Mouse (Mus musculus) limb, embryonic 14.5 days (tissue): ENCODE measurements around the gene Ucn2. TPM values are rescaled to one million over a fixed set of nuclear protein-coding genes. Genes with fewer than 3 reads are reported as not detected.

Source experiments
- ATAC-seq: fragments of 200-750 bp; cut with Nextera tagmentation; 2 replicates; pipeline ENCODE4 v1.8.0; 2017; ENCODE audit warnings: low read depth, moderate number of reproducible peaks, moderate TSS enrichment; ENCODE audit not compliant: low FRiP score
- DNase-seq: peaks from one replicate; pipeline ENCODE4 v3.0.0-alpha.2; 2015; ENCODE audit warnings: low spot score
- H3K27ac ChIP-seq: fragments of 300-500 bp; sonication (generic); replicated peaks from 2 replicates; pipeline ENCODE4 v1.5.1; 2014; ENCODE audit warnings: low read depth, mild to moderate bottlenecking, low read length, moderate library complexity, mixed read lengths
- H3K27me3 ChIP-seq: fragments of 300-500 bp; sonication (generic); 2 replicates; pipeline ENCODE4 v1.6.1; 2014; ENCODE audit warnings: low read length, mixed read lengths; ENCODE audit not compliant: control insufficient read depth, insufficient read depth
- H3K36me3 ChIP-seq: fragments of 300-500 bp; sonication (generic); 2 replicates; pipeline ENCODE4 v1.6.1; 2014; ENCODE audit warnings: mild to moderate bottlenecking, low read length, moderate library complexity, mixed read lengths; ENCODE audit not compliant: control insufficient read depth, insufficient read depth
- H3K4me1 ChIP-seq: fragments of 300-500 bp; sonication (generic); 2 replicates; pipeline ENCODE4 v1.6.1; 2014; ENCODE audit warnings: antibody characterized with exemption, low read length, mixed read lengths; ENCODE audit not compliant: control insufficient read depth, insufficient read depth
- H3K4me2 ChIP-seq: fragments of 300-500 bp; sonication (generic); replicated peaks from 2 replicates; pipeline ENCODE4 v1.6.1; 2014; ENCODE audit warnings: low read depth, mild to moderate bottlenecking, low read length, moderate library complexity; ENCODE audit not compliant: severe bottlenecking
- H3K4me3 ChIP-seq: fragments of 300-500 bp; sonication (generic); replicated peaks from 2 replicates; pipeline ENCODE4 v1.5.1; 2014; ENCODE audit warnings: low read length
- H3K9ac ChIP-seq: fragments of 300-500 bp; sonication (generic); 2 replicates; pipeline ENCODE4 v1.6.1; 2014; ENCODE audit warnings: mild to moderate bottlenecking, low read depth, low read length, moderate library complexity; ENCODE audit not compliant: severe bottlenecking
- H3K9me3 ChIP-seq: fragments of 300-500 bp; sonication (generic); 2 replicates; pipeline ENCODE4 v1.6.1; 2016; ENCODE audit warnings: low read length; ENCODE audit not compliant: control insufficient read depth
- POLR2A ChIP-seq: fragments of 200-500 bp; IDR thresholded peaks from 2 replicates; pipeline ENCODE4 v1.8.0; 2012; ENCODE audit warnings: inconsistent platforms, mild to moderate bottlenecking, moderate library complexity, borderline replicate concordance; ENCODE audit not compliant: insufficient read depth, insufficient read length; ENCODE audit errors: extremely low read depth
- WGBS: fragments of 180-500 bp; shearing (Covaris S2); extraction: QIAGEN DNeasy Blood & Tissue Kit; methylation state at CpG from one replicate; pipeline ENCODE4 v1.1.7; 2014; 5-methylcytosine and 5-hydroxymethylcytosine counted together
- polyA plus RNA-seq, 2 experiments: library from polyadenylated mRNA; depleted of rRNA in 1 of 2; stranded (reverse) in 1 of 2; unstranded in 1 of 2; fragments of >200 nt; fragmentation: Nextera tagmentation in 1 of 2; extraction: Ambion mirVana in 1 of 2; gene quantifications; 2 replicates each; pipeline versions ENCODE4 v1.2.1 to v1.2.3; 2012 to 2014

The Ucn2 gene
- 6.2 and 6.5 TPM in 2 replicates for polyA plus RNA-seq (2012; rRNA removed)
- 1.0 and 1.5 TPM in 2 replicates for polyA plus RNA-seq (2014; fragmentation: Nextera tagmentation; extraction: Ambion mirVana)

DNA sequence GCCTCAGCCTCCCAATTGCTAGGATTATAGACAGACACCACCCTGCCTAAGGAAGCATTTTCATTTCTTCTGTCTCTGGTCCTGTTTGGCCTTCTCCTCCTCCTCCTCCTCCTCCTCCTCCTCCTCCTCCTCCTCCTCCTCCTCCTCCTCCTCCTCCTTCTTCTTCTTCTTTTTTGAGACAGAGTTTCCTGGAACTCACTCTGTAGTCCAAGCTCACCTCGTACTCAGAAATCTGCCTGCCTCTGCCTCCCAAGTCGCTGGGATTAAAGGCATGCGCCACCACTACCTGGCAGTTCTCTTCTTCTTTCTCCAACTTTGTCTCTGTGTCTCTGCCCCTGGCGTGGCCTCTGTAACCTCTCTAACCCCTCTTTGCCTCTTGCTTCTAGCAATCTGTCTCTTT, at the start of gene Ucn2:
Gene Ucn2, plus strand, starts transcription at position 301 of the 400 bp plus-strand sequence.
- Histone ChIP-seq H3K9ac (no peak within 1 kb of the TSS), H3K36me3 (no peaks in the 10 kb centered on the region), H3K27me3 (no peaks in the 10 kb centered on the region), H3K27ac (no peak within 1 kb of the TSS), H3K9me3 (no peaks in the 10 kb centered on the region), H3K4me1 (peaks cover 13% of the 10 kb centered on the region), H3K4me2 (no peak within 1 kb of the TSS), H3K4me3 (no peak within 1 kb of the TSS)
- ATAC-seq (no peak), DNase-seq (no peak)
- TF ChIP-seq POLR2A, result no peak
- 77% methylated on average over 4 of the region's 4 CpGs for WGBS

- WGBS, result 2% methylated on average over 53 of the region's 58 CpGs
- DNase-seq, result peak; percentile 96
Observed at GRCm38 (mm10) chr9:108936418-108937364, 49.1 kb upstream of the Ucn2 start, which contains the start of gene Uqcrc1. Gene Uqcrc1, plus strand, starts transcription at chr9:108936633.

GRCm38 (mm10) chr9:108945111-108945510, 40.7 kb upstream of the Ucn2 start:
- no peak overlapping the region for H3K9ac ChIP-seq
- no peak overlapping the region for H3K4me3 ChIP-seq
- no peak for DNase-seq
- 83% methylated on average over 9 of the region's 9 CpGs for WGBS
- no peaks in the 10 kb centered on the region for H3K27me3 ChIP-seq
- H3K9me3 ChIP-seq, result no peaks in the 10 kb centered on the region
- no peak overlapping the region for H3K4me2 ChIP-seq
- peaks cover 93% of the 10 kb centered on the region for H3K36me3 ChIP-seq
- H3K4me1 ChIP-seq, result peaks cover 22% of the 10 kb centered on the region
- TF ChIP-seq POLR2A, result no peak
- H3K27ac ChIP-seq, result no peak overlapping the region
- no peak for ATAC-seq

More at GRCm38 (mm10) chr9:108936418-108937364, 49.1 kb upstream of the Ucn2 start, which contains the start of gene Uqcrc1:
- Histone ChIP-seq H3K27me3 (no peaks in the 10 kb centered on the region), H3K9ac (peak within 1 kb of the TSS; percentile 96), H3K27ac (peak within 1 kb of the TSS; percentile 68; the same call in 1 of the 2 replicates), H3K4me1 (peaks cover 5% of the 10 kb centered on the region; the same call in 1 of the 2 replicates), H3K4me2 (peak within 1 kb of the TSS; percentile 71), H3K9me3 (no peaks in the 10 kb centered on the region), H3K4me3 (peak within 1 kb of the TSS; percentile 95), H3K36me3 (peaks cover 35% of the 10 kb centered on the region)
- peak; percentile 91 for ATAC-seq
- peak; percentile 75; the same call in 1 of the 2 replicates for TF ChIP-seq POLR2A

DNA sequence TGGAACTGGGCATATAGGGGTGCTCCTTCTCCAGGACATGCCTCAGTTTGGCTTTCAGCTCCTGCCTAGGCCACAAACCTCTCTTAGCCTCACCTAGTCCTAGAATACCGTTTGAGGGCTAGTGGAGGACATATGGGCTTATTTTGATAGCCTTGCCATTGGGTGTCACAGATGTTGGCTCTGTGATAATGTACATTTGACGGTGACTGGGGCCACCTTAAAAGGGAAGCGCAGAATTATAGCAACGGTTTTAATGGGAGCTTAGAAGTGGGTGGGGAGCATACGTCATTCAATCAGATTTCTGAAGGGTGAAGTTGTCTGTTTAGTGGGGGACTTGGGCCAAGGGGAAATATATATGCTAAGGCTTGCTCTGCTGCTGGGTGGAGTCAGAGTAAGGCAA, 40.2 kb upstream of the Ucn2 start:
- no peak for TF ChIP-seq POLR2A
- ATAC-seq, result no peak
- Histone ChIP-seq H3K4me2 (no peak overlapping the region), H3K36me3 (peaks cover 93% of the 10 kb centered on the region), H3K27ac (no peak overlapping the region), H3K9ac (no peak overlapping the region), H3K9me3 (no peaks in the 10 kb centered on the region), H3K27me3 (no peaks in the 10 kb centered on the region), H3K4me1 (peaks cover 25% of the 10 kb centered on the region), H3K4me3 (no peak overlapping the region)
- WGBS, result 87% methylated on average over 5 of the region's 5 CpGs
- no peak for DNase-seq

DNA sequence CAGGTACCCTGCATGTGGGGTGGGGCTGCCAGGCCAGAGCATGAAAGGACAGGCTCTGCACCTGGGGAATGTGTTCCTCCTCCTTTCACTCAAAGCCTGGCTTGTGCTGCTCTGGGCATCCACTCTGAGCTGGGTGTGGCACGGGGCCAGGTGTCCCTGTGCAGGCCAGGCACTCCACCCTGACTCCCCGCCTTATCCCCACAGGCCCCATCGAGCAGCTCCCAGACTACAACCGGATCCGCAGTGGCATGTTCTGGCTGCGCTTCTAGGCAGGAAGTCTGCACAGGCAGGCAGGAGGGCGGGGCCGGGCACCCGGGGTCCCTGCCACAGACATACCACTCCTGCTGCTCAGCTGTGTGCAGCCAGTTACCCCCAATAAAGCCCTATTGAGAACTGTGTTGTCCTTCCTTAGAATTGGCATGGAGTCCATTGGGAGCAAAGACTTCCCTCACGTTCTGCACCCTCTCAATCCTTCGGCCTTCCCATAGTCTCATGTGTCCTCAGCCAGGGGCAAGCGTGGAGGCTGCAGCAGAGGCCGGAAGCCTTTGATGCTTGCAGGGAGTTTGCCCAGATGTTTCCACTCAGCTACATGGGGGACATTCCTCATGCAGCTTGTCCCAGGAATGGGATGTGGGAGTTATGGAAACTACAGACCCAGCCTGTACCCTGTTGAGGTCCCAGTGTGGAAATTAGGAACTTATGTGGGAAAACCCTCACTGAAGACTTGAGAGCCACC, 36.4 kb upstream of the Ucn2 start:
- Histone ChIP-seq H3K9me3 (no peaks in the 10 kb centered on the region), H3K4me2 (0 out of 2 replicates have a peak overlapping the region, but pooled peaks have one; percentile 19), H3K4me1 (peaks cover 25% of the 10 kb centered on the region), H3K4me3 (no peak overlapping the region), H3K27me3 (peaks cover 8% of the 10 kb centered on the region; the same call in 1 of the 2 replicates), H3K27ac (peak overlapping the region; percentile 85), H3K36me3 (peaks cover 61% of the 10 kb centered on the region), H3K9ac (no peak overlapping the region)
- WGBS, result 28% methylated on average over 13 of the region's 13 CpGs
- ATAC-seq (peak; percentile 42; the same call in 1 of the 2 replicates), DNase-seq (peak; percentile 76)
- no peak for TF ChIP-seq POLR2A
